8 mouse cellular contexts compared by ENCODE assay signal in the genomic region with DNA sequence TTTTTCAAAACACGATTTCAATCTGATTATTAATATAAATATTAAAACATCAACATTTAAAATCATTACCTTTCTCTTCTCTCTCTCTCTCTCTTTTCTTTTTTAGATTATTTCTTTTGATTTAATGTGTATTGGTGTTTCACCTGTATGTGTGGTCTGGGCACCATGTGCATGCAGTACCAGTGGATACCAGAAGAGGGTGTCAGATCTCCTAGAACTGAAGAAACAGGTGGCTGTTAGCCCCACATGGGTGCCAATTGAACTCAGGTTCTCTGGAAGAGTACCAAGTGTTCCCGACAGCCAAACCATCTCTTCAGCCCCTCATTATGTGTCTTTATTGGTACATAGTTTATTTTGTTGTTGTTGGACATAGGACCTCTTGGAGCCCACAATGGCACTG. TPM values are rescaled to one million over a fixed set of nuclear protein-coding genes. Genes with fewer than 3 reads are reported as not detected.
DNase-seq lines count a peak whose midpoint lies in the region.
"Had no signal": no experiment of that assay in that cellular context is flagged by ENCODE, and none has a peak within 500 bp of the region (broad histone marks: within the 10 kb centered on the region; RNA-seq: fewer than 3 reads in every experiment).

No protein-coding gene starts in this region.

- H3K9me3 ChIP-seq in embryonic facial prominence, embryonic 10.5 days, result no peaks in the 10 kb centered on the region
- H3K9me3 ChIP-seq: limb, embryonic 12.5 days had no signal

- 47% methylated on average over 2 of the region's 2 CpGs for WGBS in embryonic facial prominence, embryonic 10.5 days

- no peak overlapping the region for H3K4me3 ChIP-seq in embryonic facial prominence, embryonic 10.5 days
- H3K4me3 ChIP-seq: limb, embryonic 12.5 days had no signal

- H3K27ac ChIP-seq in embryonic facial prominence, embryonic 10.5 days (replicated peaks), result no peak overlapping the region
- H3K27ac ChIP-seq: limb, embryonic 12.5 days had no signal

- DNase-seq in kidney, postnatal 10 days, result peak; percentile 33
- DNase-seq in kidney, adult 18-20 months, result no peak
- DNase-seq in 3T3-L1 (ENCODE audit: low read depth, low spot score) (peak; percentile 30), A20 (ENCODE audit: low read depth, low spot score) (peak; percentile 78)
- peak; percentile 22 for DNase-seq in embryonic facial prominence, embryonic 10.5 days (ENCODE audit: low spot score)
- no peak for DNase-seq in urinary bladder, postnatal 25 days (ENCODE audit: low spot score)
- DNase-seq in gastrocnemius, postnatal 14 days, result no peak

- H3K27me3 ChIP-seq in embryonic facial prominence, embryonic 10.5 days (replicated peaks; ENCODE audit: low read depth, poor library complexity, severe bottlenecking), result no peaks in the 10 kb centered on the region
- H3K27me3 ChIP-seq: limb, embryonic 12.5 days had no signal

- peaks cover 16% of the 10 kb centered on the region for H3K36me3 ChIP-seq in embryonic facial prominence, embryonic 10.5 days (replicated peaks)

- intact Hi-C loops in gastrocnemius, postnatal 14 days (cut with DNase I; ENCODE audit: low total_unique reads), result no loop called here

- H3K4me1 ChIP-seq in embryonic facial prominence, embryonic 10.5 days, result peaks cover 19% of the 10 kb centered on the region

RNA-seq across cellular contexts. Expression of a gene that starts 11.1 kb away (rescaled TPM):
- polyA plus RNA-seq in embryonic facial prominence, embryonic 10.5 days (2016; fragmentation: Nextera tagmentation; extraction: Ambion mirVana), result 3,691 and 4,038 TPM in 2 replicates
- total RNA-seq in gastrocnemius, postnatal 14 days (2021), result 1,000 to 10,000 TPM in 1 of 2 experiments, 100 to 1,000 TPM in 1; 949 to 1,245 TPM

Comparison
In these comparisons a context has a peak if more than half of its experiments do, and no peak if none do; other contexts are left out.
1. DNase-seq: peak in kidney, postnatal 10 days (single experiment), 3T3-L1 (single experiment), A20 (single experiment) and embryonic facial prominence, embryonic 10.5 days (single experiment); none in kidney, adult 18-20 months (single experiment), urinary bladder, postnatal 25 days (single experiment) and gastrocnemius, postnatal 14 days (single experiment).